Mouse (Mus musculus) left cerebral cortex, adult 2 months (tissue): ENCODE measurements around the gene Rarb. TPM values are rescaled to one million over a fixed set of nuclear protein-coding genes. Genes with fewer than 3 reads are reported as not detected.
A peak's percentile ranks its signal among the peaks of the same experiment; 100 is the strongest.
"Not testable (repeated sequence)": the region's sequence is repeated elsewhere in the genome, so short reads cannot be mapped to it uniquely, and the experiment has no call there.

Experiments
- DNase-seq, 2 experiments: peaks; one replicate each; pipeline ENCODE4 v3.0.0; 2021 to 2022; ENCODE audit warnings: low spot score in 2 of 2, mixed read lengths in 1 of 2; ENCODE audit errors: extremely low spot score in 1 of 2
- H3K27ac ChIP-seq: fragments of 200-600 bp; 2 replicates; pipeline ENCODE4 v1.8.1; 2022
- H3K4me3 ChIP-seq: fragments of 200-600 bp; 2 replicates; pipeline ENCODE4 v1.8.1; 2022
- CTCF ChIP-seq: fragments of 200-600 bp; IDR thresholded peaks from 2 replicates; pipeline ENCODE4 v1.8.1; 2022; ENCODE audit warnings: antibody characterized with exemption, mild to moderate bottlenecking, moderate library complexity
- intact Hi-C: fragments of 180-260 bp; cut with DNase I; formaldehyde crosslinking; loops from one replicate; pipeline ENCODE4 v1.15.1; 2025
- total RNA-seq, 2 experiments: library from RNA; stranded (reverse); gene quantifications; 2 replicates each; pipeline ENCODE4 v1.2.3; 2021

Rarb gene
- total RNA-seq, 2 experiments from 2014 or later, result 10.1 to 16.6 TPM

- no peak for DNase-seq
- no peak overlapping the region for H3K4me3 ChIP-seq
- no peak for TF ChIP-seq CTCF
- no peak overlapping the region for H3K27ac ChIP-seq
- intact Hi-C loops, result no loop called here
Observed at GRCm38 (mm10) chr14:16765891-16766290, 53.1 kb downstream of the Rarb start.

GRCm38 (mm10) chr14:16762773-16763172 is 56.2 kb downstream of the Rarb start:
- Histone ChIP-seq H3K27ac (no peak overlapping the region), H3K4me3 (no peak overlapping the region)
- DNase-seq, result no peak
- intact Hi-C loops, result no loop called here
- no peak for TF ChIP-seq CTCF

DNA sequence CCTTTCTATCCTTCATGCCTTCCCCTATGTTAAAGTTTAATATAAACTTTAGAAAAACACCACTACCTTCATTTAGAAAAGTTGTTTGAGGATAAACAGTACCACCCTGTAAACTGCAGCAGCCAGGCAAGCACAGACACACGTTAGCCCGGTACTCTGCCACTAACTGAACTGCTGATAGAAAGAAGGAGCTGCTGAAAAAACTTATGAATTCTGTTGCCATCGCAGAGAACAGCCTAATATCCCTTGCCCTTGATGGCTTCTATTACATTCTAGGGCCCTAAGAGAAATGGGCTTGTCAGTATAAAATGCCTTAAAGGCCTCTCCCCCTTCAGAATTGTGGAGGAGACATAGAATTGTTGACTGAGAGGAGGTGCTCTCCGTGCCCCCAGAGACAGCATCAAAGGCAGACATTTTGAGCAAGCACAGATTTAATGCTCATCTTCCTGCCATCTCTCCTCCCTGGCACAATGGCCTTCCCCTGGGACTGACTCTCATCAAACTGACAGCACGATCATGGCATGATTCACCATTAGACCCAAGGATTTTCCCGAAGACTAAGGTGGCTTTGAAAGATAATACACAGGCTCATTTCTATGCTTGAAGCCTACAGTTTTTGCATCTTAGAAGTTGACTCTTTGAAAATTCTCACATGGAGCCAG is 60.1 kb downstream of the Rarb start:
- no peak for TF ChIP-seq CTCF
- no peak overlapping the region for H3K4me3 ChIP-seq
- no peak for DNase-seq
- H3K27ac ChIP-seq, result no peak overlapping the region
- intact Hi-C loops, result no loop called here

DNA sequence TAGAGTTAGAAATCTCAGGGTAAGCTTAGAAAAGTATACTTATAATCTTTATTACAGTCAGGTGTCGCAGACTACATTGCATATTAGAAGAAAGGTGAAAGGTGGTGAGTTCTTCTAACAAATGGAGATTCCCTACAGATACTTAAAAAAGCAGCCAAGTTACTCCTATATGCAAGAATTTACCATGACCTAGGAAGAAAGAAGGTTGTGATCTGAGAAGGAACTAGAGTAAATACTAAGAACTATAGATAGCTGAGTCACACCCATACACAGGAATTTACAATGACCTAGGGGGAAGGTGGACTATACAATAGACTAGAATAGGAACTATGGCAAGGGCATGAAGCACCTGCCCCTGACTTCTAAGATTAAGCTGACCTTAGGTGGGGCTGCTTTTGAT is 63.4 kb downstream of the Rarb start:
- DNase-seq, H3K4me3 ChIP-seq, intact Hi-C loops, H3K27ac ChIP-seq: not testable (repeated sequence)

DNA sequence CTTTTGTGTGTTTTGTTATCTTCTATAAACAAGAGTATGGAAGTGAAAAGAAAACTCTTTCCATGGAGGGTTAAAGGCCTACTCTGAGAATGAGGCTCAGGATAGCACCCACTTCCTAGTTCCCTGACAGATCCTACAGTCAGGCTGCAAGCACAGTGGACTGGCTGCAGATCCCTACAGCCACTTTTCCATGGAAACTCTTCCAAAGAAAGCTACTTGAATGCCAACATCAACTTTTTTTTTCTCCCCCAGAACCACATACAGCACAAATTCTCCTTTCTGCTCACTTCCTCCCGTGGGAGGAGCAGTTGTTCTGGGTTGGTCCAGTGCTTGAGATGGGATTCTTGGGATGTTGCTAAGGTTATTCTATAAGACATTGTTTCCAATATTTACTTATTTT is 66.3 kb downstream of the Rarb start:
- Histone ChIP-seq H3K4me3 (no peak overlapping the region), H3K27ac (no peak overlapping the region)
- TF ChIP-seq CTCF, result no peak
- DNase-seq, result no peak
- intact Hi-C loops, result no loop called here

GRCm38 (mm10) chr14:16746982-16747578 is 71.9 kb downstream of the Rarb start:
- intact Hi-C loops, result loop anchor here (5.0 to 10.0 kb wide), 2 partner anchors 315 to 768 kb away; no protein-coding TSS in a partner anchor
- no peak for DNase-seq
- Histone ChIP-seq H3K4me3 (no peak overlapping the region), H3K27ac (peak overlapping the region; percentile 72)
- no peak for TF ChIP-seq CTCF

- DNase-seq, result peak in 1 of 2 experiments; percentile 21
- intact Hi-C loops, result loop anchor here (10.0 kb wide), 1 partner anchor 774 kb away; no protein-coding TSS in a partner anchor
- no peak overlapping the region; the same call in 1 of the 2 replicates for H3K4me3 ChIP-seq
- no peak for TF ChIP-seq CTCF
- H3K27ac ChIP-seq, result peak overlapping the region; percentile 55; the same call in 1 of the 2 replicates
Observed at GRCm38 (mm10) chr14:16740982-16741739, 77.8 kb downstream of the Rarb start.

DNA sequence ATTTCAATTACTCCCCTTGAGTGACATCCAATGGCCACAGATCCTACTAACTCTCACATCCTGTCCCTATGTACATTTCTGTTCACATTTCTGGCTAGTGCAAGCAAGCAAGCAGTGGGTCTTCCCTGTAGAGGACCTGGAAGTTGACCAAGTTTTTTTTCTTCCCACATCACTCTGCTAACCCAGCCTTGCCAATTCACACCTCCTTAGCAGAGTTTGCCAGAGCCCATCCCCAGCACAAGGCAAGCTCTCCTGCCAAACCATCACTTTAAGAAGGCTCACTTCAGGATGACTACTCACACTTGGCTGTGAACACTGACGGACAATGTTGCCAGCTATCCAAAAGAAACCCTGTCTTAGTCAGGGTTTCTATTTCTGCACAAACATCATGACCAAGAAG is 80.4 kb downstream of the Rarb start:
- peak in 1 of 2 experiments; percentile 23 for DNase-seq
- intact Hi-C loops, result loop anchor here (1.0 to 5.0 kb wide), 5 partner anchors 44 to 301 kb away; no protein-coding TSS in a partner anchor
- Histone ChIP-seq H3K4me3 (no peak overlapping the region), H3K27ac (no peak overlapping the region)
- TF ChIP-seq CTCF, result no peak

DNA sequence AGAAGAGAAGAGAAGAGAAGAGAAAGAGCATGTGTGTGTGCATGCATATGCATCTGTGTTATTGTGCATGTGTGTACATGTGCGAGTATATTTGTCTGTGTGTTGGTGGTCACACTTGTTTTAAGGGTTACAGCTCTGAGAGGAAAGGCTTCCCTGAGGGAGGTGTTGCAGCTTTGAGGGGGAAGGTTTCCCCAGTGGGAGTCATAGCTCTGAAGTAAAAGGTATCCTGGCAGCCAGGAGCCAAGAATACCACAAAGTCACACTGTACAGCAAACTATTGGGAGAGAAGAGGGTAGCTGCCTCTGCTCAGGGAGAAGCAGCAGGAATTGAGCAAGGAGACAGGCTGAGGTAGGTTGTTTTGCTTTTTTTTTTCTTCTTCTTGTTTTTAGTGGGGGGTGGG is 81.2 kb downstream of the Rarb start:
- Histone ChIP-seq H3K4me3 (no peak overlapping the region), H3K27ac (no peak overlapping the region)
- intact Hi-C loops, result loop anchor here (1.0 to 5.0 kb wide), 5 partner anchors 43 to 300 kb away; no protein-coding TSS in a partner anchor
- no peak for DNase-seq
- TF ChIP-seq CTCF, result no peak

GRCm38 (mm10) chr14:16735331-16736012 is 83.5 kb downstream of the Rarb start:
- intact Hi-C loops, result loop anchor here (5.0 kb wide), 3 partner anchors 138 to 298 kb away; no protein-coding TSS in a partner anchor
- H3K27ac ChIP-seq, result no peak overlapping the region
- DNase-seq, result no peak
- no peak for TF ChIP-seq CTCF
- no peak overlapping the region for H3K4me3 ChIP-seq

- H3K4me3 ChIP-seq, result no peak overlapping the region
- no peak for TF ChIP-seq CTCF
- H3K27ac ChIP-seq, result no peak overlapping the region
- intact Hi-C loops, result no loop called here
- no peak for DNase-seq
Observed at GRCm38 (mm10) chr14:16733595-16734298, 85.2 kb downstream of the Rarb start.
